Mouse (Mus musculus): ENCODE data around the gene Pik3c2b. TPM values are rescaled to one million over a fixed set of nuclear protein-coding genes. Genes with fewer than 3 reads are reported as not detected.

Pik3c2b gene
- polyA plus RNA-seq, 1 experiment from 2014 or later = 22.0 TPM

DNA sequence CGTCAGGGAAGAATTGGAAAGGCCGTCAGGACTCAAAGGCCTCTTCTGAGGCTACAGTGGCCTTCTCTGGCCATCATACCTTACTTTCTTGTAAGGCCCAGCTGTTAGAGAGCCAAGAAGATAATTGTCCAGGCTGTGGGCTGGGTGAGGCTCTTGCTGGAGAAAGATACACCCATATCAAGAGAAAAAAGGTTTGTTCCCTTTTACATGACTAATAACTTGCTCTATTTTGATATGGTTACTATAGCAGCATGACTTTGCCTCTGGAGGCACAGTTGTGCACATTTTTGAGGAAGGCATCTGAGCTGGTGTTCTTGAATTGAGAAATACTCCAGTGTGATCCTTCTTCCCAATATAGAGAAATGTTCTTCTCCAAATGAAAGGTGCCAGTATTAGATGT lies 88.0 kb downstream of the Pik3c2b start:
- Histone ChIP-seq H3K9me3 (no peaks in the 10 kb centered on the region), H3K9ac (peak overlapping the region; percentile 97), H3K4me3 (replicated peaks) (peak overlapping the region; percentile 95), H3K4me2 (peak overlapping the region; percentile 99), H3K27me3 (no peaks in the 10 kb centered on the region), H3K27ac (no peak overlapping the region), H3K36me3 (replicated peaks) (peaks cover 26% of the 10 kb centered on the region), H3K4me1 (peaks cover 59% of the 10 kb centered on the region)
- ATAC-seq (ENCODE audit: low FRiP score) = no peak
- 17% methylated on average over 2 of the region's 2 CpGs for WGBS

DNA sequence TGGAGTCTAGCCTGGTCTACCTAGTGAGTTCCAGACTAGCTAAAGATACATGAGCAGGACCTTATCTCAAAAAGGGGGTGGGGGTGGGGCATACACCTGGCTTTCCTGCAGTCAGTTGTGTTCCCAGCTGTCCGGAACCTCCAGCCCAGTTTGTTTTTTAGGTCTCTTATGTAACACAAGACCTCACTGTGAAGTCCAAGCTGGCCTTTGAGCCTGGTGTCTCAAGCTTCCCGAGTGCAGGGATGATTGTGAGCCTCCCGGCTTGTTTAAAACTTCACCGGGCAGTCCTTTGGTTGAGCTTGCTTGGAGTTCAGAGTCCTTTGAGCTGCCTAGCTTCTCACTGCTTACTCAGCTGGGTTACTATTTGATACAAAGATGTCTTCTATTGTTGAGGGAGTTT lies 88.6 kb downstream of the Pik3c2b start:
- no peaks in the 10 kb centered on the region for H3K9me3 ChIP-seq
- no peak overlapping the region for H3K27ac ChIP-seq
- H3K9ac ChIP-seq = peak overlapping the region; percentile 97
- 46% methylated on average over 4 of the region's 4 CpGs for WGBS
- peak overlapping the region; percentile 95 for H3K4me3 ChIP-seq (replicated peaks)
- peaks cover 33% of the 10 kb centered on the region for H3K36me3 ChIP-seq (replicated peaks)
- no peaks in the 10 kb centered on the region for H3K27me3 ChIP-seq
- H3K4me1 ChIP-seq = peaks cover 57% of the 10 kb centered on the region
- H3K4me2 ChIP-seq = peak overlapping the region; percentile 99
- ATAC-seq (ENCODE audit: low FRiP score) = no peak

DNA sequence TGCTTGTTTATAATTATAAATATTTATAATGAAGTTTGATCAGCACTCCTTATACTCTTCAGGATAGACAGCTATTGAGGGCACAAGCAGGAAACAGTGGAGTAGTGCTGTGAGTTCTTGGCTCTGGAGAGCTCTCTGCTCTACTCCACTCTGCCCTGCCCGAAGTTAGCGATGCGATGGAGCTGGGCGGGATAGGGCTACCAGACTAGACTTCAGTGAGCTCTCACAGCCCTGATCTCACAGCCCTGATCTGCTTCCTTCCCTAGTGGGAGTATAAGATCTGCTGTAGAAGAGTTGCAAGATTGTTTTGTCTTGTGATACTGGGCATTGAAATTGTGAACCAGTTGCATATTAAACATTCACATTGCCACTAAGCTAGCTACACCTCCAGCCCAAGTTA lies 89.4 kb downstream of the Pik3c2b start:
- WGBS = 75% methylated on average over 4 of the region's 4 CpGs
- H3K27ac ChIP-seq = no peak overlapping the region
- peak overlapping the region; percentile 99 for H3K4me2 ChIP-seq
- peak overlapping the region; percentile 95 for H3K4me3 ChIP-seq (replicated peaks)
- H3K9me3 ChIP-seq = no peaks in the 10 kb centered on the region
- peaks cover 39% of the 10 kb centered on the region for H3K36me3 ChIP-seq (replicated peaks)
- no peaks in the 10 kb centered on the region for H3K27me3 ChIP-seq
- H3K4me1 ChIP-seq = peaks cover 49% of the 10 kb centered on the region
- no peak for ATAC-seq (ENCODE audit: low FRiP score)
- peak overlapping the region; percentile 97 for H3K9ac ChIP-seq

DNA sequence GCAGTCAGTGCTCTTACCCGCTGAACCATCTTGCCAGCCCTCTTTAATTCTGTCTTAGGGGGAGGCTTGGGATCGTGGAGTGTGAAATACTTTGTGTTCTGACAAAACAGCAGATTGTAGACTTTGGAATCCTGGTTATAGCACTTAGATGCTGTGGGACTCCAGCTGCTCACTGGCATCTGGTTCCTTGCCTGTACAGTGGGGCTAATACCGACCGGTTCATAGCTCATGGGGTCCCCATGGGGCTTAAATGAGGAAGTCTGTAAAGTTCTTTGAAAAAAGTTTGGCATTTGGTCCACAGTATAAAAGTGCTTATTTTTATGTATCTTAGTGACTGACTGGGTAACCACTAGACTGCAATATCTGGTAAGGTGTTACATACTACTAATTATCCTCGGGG lies 90.3 kb downstream of the Pik3c2b start:
- WGBS = 75% methylated on average over 5 of the region's 5 CpGs
- Histone ChIP-seq H3K9ac (no peak overlapping the region), H3K9me3 (no peaks in the 10 kb centered on the region), H3K4me1 (peaks cover 42% of the 10 kb centered on the region), H3K27ac (no peak overlapping the region), H3K4me2 (peak overlapping the region; percentile 99), H3K27me3 (no peaks in the 10 kb centered on the region), H3K4me3 (replicated peaks) (peak overlapping the region; percentile 17), H3K36me3 (replicated peaks) (peaks cover 48% of the 10 kb centered on the region)
- ATAC-seq (ENCODE audit: low FRiP score) = no peak

DNA sequence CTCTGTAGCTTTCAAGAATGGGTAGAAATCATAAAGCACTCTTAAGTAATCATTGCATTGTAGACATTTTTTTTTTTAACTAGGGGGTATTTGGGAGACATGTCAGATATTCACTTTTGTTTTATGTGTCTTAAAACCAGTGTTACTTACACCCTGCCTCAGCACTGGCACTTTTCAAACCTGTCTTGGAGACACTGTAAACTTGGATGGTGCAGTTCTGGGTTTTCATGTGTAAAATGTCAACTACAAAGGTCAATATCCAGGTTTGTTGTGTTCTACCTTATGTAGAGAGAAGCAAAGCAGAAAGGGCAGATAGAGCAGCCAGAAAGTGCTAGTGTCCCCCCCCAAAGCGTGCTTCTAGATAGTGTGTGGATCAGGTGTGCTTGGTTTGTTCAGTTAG lies 92.9 kb downstream of the Pik3c2b start:
- WGBS = 100% methylated on average over 1 of the region's 1 CpGs
- no peak for ATAC-seq (ENCODE audit: low FRiP score)
- no peak overlapping the region for H3K4me3 ChIP-seq (replicated peaks)
- H3K9ac ChIP-seq = no peak overlapping the region
- H3K4me2 ChIP-seq = no peak overlapping the region
- no peak overlapping the region for H3K27ac ChIP-seq
- peaks cover 64% of the 10 kb centered on the region for H3K36me3 ChIP-seq (replicated peaks)
- H3K9me3 ChIP-seq = no peaks in the 10 kb centered on the region
- peaks cover 29% of the 10 kb centered on the region for H3K4me1 ChIP-seq
- H3K27me3 ChIP-seq = no peaks in the 10 kb centered on the region

DNA sequence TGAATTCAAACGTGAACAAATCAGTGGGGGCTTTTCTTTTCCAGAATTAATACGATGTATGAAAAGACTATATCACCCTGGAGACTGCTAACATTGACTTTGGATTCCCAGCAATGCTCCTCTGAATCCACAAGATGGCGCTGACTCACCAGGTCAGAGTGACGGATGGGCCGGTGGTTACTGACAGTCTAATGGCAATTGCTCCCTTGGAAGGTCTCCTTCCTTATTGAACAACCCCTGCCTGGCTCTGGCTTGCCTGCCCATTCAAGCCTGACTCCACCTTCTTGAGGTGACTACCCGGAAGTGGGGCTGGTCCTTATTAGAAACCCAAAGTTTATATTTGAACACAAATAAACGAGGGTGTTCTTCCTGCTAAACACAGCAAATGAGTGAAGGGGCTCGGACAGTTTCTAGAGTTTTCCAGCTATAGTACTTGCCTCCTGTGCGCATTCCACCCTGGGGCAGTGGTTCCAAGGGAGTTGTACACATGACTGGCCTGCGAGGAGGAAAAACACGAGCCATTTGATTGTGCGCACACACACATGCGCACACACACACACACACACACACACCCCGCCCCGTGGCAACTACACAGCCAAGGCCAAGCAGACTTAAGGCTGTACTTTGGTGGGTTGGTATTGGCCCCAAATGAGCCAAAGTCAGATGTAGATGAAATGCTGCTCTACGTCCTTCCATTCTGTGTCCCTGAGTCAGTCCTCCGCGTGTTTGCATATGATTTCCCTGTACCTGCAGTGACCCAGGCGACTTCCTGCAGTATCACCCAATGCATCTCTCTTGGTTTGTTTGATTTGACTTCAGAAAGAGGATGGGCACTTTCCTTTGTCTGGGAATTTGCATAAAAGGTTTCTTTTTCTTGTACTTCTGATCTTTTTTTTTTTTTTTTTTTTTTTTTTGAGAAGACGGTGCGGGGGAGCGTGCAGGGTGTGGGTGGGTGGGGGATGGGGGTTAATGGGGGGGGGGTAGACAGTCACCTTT lies 100.8 kb downstream of the Pik3c2b start:
- ATAC-seq (ENCODE audit: low FRiP score) = peak; percentile 61; the same call in 1 of the 2 replicates
- 65% methylated on average over 22 of the region's 22 CpGs for WGBS
- Histone ChIP-seq H3K9ac (no peak overlapping the region), H3K4me3 (replicated peaks) (no peak overlapping the region), H3K27ac (no peak overlapping the region), H3K36me3 (replicated peaks) (peaks cover 11% of the 10 kb centered on the region), H3K27me3 (no peaks in the 10 kb centered on the region), H3K9me3 (no peaks in the 10 kb centered on the region), H3K4me1 (no peaks in the 10 kb centered on the region), H3K4me2 (no peak overlapping the region)

DNA sequence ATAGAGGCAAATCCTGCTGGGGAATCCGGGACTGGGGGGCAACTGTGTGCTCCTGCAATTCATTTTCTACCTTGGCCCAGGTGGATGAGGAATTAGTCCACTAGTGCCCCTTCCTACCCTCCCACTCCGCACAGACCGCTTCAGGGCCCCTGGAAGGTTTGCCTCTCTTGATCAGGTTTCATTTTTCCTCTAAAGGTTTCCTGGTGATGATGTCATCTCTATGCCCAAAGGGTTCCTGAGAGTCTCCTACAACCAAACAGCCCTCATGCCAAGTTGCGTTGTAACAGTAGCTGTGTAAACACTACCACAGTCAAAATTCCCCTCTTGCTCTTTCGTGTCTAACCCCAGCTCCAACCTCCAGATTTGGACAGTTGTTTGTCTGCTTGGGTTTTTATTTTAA lies 101.9 kb downstream of the Pik3c2b start:
- H3K36me3 ChIP-seq (replicated peaks) = peaks cover 5% of the 10 kb centered on the region; the same call in 1 of the 2 replicates
- no peaks in the 10 kb centered on the region for H3K4me1 ChIP-seq
- no peak overlapping the region for H3K9ac ChIP-seq
- no peak for ATAC-seq (ENCODE audit: low FRiP score)
- H3K27me3 ChIP-seq = no peaks in the 10 kb centered on the region
- H3K4me2 ChIP-seq = no peak overlapping the region
- WGBS = 86% methylated on average over 5 of the region's 5 CpGs
- no peaks in the 10 kb centered on the region for H3K9me3 ChIP-seq
- H3K4me3 ChIP-seq (replicated peaks) = no peak overlapping the region
- H3K27ac ChIP-seq = no peak overlapping the region

DNA sequence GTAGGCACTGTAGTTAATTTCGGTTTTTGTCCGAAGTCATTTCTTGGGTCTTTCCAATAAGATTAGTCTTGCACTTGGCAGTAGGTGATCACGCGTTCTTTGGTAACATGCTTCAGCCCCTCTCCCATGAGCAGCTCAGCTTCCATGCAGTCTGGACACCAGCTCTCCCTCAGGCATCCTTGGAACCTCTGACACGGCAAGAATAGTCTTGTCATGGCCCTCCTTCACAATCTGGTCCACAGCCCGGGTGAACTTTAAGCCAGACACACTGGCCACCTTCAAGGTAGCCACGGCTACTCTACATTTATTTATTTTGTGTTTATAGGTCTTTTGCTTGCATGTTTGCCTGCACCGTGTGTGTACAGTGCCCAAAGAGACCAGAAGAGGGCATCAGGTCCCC lies 102.7 kb downstream of the Pik3c2b start:
- Histone ChIP-seq H3K9me3 (no peaks in the 10 kb centered on the region), H3K4me2 (no peak overlapping the region), H3K4me1 (no peaks in the 10 kb centered on the region), H3K27ac (no peak overlapping the region), H3K9ac (no peak overlapping the region), H3K36me3 (replicated peaks) (no peaks in the 10 kb centered on the region), H3K4me3 (replicated peaks) (no peak overlapping the region), H3K27me3 (no peaks in the 10 kb centered on the region)
- 95% methylated on average over 8 of the region's 8 CpGs for WGBS
- no peak for ATAC-seq (ENCODE audit: low FRiP score)

DNA sequence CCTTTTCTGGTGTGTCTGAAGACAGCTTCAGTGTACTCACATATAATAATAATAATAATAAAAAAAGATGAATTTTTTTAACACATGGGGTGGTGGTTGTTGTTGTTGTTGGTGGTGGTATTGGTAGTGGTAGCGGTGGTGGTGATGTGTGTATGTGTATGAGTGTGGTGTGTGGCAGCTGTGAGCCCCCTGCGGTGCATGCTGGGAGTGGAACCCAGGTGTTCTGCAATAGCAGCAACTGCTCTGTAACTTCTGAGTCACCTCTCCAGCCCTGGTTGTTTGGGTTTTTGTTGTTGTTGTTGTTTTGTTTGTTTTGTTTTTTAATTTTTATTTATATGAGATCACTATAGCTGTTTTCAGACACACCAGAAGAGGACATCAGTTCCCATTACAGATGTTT lies 105.1 kb downstream of the Pik3c2b start:
- Histone ChIP-seq H3K4me3 (replicated peaks) (no peak overlapping the region), H3K4me2 (no peak overlapping the region), H3K36me3 (replicated peaks) (no peaks in the 10 kb centered on the region), H3K27ac (no peak overlapping the region), H3K9ac (no peak overlapping the region), H3K27me3 (no peaks in the 10 kb centered on the region), H3K9me3 (no peaks in the 10 kb centered on the region), H3K4me1 (no peaks in the 10 kb centered on the region)
- no peak for ATAC-seq (ENCODE audit: low FRiP score)
- WGBS = 95% methylated on average over 2 of the region's 2 CpGs

DNA sequence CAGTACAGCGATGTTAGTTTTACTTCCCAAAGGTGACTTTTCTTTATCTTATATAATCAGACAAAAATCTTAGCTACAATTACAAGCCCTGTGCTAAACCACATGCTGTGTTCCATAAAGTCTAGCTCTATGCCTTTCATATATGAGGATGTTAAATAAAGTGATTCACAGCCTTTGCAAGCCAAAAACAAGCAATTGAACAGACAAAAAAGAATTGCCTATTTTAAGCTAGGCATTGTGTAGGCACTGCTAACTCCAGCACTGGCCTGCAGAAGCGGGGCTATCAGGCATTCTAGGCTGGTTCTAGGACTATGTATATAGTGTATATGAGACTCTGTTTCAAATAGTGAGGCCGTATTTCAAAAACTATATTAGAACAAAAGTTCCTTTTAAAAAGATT lies 106.7 kb downstream of the Pik3c2b start:
- H3K4me1 ChIP-seq = no peaks in the 10 kb centered on the region
- no peak overlapping the region for H3K9ac ChIP-seq
- WGBS = 92% methylated on average over 3 of the region's 3 CpGs
- peaks cover 3% of the 10 kb centered on the region; the same call in 1 of the 2 replicates for H3K27me3 ChIP-seq
- no peak for ATAC-seq (ENCODE audit: low FRiP score)
- no peaks in the 10 kb centered on the region for H3K9me3 ChIP-seq
- no peak overlapping the region for H3K27ac ChIP-seq
- no peak overlapping the region for H3K4me3 ChIP-seq (replicated peaks)
- H3K4me2 ChIP-seq = no peak overlapping the region
- no peaks in the 10 kb centered on the region for H3K36me3 ChIP-seq (replicated peaks)

DNA sequence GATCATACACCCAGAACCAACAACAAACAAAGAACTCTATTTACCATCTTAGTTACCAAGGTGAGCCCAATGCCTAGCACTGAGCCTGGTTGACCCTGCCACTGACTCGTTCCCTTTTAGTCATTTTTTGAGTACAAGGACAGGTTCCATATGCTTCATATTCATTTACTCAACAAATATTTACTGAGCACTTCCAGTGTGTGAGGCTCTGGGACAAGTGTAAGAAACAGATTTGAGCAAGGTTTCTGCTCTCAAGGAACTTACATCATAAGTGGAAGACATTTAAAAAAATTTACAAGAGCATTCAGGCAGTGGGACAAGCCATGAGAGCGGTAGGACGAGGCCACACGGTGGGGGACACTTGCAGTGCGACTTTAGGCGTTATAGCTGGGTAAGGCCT lies 109.8 kb downstream of the Pik3c2b start:
- no peak overlapping the region for H3K27ac ChIP-seq
- no peaks in the 10 kb centered on the region for H3K9me3 ChIP-seq
- H3K36me3 ChIP-seq (replicated peaks) = no peaks in the 10 kb centered on the region
- H3K9ac ChIP-seq = no peak overlapping the region
- peaks cover 20% of the 10 kb centered on the region for H3K27me3 ChIP-seq
- H3K4me3 ChIP-seq (replicated peaks) = no peak overlapping the region
- no peaks in the 10 kb centered on the region; the same call in 1 of the 2 replicates for H3K4me1 ChIP-seq
- no peak overlapping the region for H3K4me2 ChIP-seq
- no peak for ATAC-seq (ENCODE audit: low FRiP score)
- 90% methylated on average over 6 of the region's 6 CpGs for WGBS

Measured in forebrain, embryonic 12.5 days (tissue).